Mouse (Mus musculus): ENCODE data around the gene Rasl12.

The Rasl12 gene

DNA sequence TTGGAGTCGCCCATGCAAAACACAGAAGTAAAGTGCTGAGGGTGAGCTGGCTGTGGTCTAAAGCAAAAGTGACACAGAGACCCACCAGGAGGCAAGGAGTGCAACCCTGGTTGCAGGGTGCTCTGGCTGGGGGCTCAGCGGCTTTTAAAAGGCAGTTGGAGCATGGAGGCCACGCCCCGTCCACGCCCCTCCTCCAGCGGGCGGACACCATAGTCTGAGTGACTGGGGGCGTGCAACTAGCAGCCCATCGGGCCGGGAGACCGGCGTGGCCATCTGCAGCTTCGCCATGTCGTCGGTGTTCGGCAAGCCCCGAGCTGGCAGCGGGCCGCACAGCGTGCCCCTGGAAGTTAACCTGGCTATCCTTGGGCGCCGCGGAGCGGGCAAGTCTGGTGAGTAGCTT lies at the start of gene Rasl12:
Gene Rasl12 (plus strand): TSS at position 228 of the 400 bp plus-strand sequence.
- DNase-seq (ENCODE audit: low spot score): no peak

DNA sequence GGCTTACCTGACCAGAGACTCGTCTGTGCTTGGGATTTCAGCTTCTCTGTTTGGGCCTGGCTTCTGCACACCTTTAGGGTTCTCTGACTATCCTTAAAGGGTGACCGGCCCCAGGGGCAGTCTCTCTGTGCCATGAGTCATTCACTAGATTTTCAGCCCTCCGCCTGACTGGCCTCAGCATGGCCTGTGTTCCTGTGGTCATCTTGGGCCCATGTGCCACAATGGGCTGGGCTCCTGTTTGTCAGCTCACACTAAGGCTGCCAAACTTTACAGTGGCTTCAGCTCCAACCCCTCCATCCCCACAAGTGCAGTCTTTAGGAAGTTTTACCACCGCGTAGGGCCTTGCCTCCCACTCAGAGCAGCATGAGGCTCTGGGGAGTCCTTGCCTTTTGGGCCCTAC lies 45.1 kb upstream of the Rasl12 start:
- no peak for DNase-seq (ENCODE audit: low spot score)

DNA sequence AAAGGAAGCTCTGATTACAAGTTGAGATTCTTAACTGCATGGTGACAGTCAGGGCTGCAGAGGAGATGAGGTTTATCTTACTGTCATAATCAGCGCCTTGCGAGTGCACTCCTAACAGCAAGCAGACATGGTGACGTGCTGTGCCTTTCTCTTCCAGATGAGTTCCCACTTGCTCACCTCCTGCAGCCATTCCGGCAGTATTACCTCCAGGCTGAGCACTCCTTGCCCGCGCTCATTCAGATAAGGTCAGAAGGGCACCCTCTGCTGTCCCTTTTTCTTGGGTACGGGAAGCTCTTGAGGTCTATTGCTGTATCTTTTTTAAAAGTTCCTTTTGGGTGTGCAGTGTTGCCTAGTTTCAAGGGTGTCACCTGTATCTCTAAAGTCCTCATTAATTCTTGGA lies 41.7 kb upstream of the Rasl12 start:
- no peak for DNase-seq (ENCODE audit: low spot score)

DNA sequence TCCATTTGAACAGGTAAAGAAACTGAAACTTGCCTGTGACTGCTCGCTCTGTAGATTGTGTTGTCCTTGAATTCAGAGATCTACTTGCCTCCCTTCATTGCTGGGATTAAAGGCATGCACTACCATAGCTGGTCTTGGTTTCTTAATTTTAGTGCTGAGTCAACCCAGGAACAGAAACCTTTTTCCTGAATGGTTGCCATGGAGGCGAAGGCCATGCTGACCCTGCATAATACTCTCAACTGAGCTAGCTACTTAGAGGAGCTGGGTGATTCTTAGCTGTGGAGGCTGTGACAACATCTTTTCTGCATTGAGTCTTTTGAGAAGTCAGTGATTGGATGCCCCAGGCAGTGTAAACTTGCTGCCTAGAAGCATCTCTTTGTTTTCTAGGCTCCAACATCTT lies 41.3 kb upstream of the Rasl12 start:
- DNase-seq (ENCODE audit: low spot score): no peak

DNA sequence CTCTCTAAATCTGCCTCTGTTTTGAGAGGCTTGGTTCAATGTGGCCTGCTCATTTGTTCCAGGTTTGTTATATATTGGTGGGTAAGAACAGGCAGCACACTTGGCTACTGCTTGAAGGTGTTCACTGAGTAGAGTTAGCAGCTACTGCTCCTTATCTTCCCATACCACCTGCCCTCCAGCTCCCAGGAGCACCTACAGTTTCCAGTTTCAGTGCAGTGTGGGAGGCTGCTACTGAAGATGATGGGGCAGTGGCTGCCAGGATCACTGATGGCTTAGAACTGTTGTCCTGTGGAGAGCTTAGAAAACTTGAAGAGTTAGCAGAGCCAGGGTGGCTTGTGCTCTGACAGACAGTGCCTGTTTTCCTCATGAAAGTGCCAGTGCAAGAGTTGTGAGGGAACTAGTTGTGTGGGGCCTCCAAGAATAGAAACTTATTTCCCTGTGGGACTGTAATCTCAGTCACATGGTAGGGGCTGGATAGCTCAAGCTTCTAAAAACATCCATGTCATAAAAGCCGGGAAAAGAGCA lies 39.3 kb upstream of the Rasl12 start:
- peak; percentile 29 for DNase-seq (ENCODE audit: low spot score)

DNA sequence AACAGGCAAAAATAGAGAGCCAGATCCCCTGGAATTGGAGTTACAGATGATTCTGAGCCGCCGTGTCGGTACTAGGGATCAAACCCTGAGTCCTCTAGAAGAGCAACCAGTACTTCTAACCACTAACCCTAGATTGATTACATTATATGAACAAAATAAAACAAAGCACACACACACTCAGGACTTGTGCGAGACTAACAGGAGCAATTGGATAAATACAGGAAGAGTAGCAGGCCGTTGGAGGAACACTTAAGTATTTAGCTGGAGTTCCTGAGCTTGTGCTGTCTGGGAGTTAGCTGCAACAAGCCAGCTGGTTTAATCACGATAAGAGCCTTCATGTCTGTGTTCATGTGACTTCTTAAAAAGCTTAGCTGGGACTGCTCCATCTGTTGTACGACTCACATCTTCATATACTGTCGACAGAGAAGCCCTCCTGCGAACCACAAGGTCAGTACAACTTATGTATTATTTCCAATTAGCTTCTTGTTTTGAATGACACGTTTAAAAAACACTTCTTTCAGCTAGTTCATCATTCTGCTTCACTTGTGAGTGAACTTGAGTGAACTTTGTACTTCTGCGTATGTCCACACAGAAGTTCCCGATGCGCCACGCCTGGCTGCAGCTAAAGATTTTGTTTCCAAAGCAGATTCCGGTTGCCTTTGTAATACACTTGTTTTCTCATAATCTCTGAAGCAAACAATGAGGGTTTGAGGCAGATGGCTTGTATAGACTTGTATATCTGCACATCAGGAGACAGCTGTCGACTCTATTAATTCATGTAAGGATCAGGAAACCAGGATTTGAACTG lies 37.5 kb upstream of the Rasl12 start, which contains the start of gene Ubap1l:
Gene Ubap1l (plus strand): TSS at position 401 of the 808 bp plus-strand sequence.
- DNase-seq (ENCODE audit: low spot score): no peak

DNA sequence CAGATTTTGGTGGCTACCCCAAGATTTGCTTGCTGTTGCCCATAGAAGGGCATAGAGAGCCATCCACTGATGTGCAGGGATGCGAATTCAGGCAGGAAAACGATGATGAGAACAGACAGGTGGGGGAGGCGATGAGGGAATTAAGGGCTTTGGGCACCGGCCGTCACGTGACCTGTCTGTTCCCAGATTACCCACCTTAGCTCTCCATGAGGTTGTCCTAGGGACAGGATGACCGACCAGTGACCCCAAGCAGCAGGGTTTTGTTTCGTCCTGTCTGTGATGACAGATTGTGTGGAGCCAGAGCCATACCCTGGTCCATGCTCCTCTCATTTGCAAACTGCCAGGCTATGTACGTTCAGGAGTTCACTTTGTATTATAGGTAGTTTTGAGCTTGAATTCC lies 34.6 kb upstream of the Rasl12 start:
- no peak for DNase-seq (ENCODE audit: low spot score)

DNA sequence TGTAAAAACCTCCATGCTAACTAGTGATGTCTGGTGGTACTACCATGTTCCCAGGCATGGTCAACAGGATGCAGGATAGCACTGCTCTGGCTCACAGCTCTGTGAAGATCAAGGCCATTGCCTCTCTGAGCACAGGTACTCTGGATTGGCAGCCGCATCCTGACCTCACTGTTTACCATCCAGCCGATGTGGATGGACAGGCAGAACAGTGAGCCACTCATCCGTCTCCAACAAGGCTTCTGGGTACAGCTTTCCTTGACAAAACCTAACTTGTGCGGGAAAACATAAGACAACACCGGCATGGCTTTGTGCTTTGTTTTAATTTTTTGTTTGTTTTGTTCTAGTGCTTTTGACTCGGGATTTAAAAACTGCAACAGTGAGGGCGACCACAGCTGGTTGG lies 32.6 kb upstream of the Rasl12 start:
- no peak for DNase-seq (ENCODE audit: low spot score)

DNA sequence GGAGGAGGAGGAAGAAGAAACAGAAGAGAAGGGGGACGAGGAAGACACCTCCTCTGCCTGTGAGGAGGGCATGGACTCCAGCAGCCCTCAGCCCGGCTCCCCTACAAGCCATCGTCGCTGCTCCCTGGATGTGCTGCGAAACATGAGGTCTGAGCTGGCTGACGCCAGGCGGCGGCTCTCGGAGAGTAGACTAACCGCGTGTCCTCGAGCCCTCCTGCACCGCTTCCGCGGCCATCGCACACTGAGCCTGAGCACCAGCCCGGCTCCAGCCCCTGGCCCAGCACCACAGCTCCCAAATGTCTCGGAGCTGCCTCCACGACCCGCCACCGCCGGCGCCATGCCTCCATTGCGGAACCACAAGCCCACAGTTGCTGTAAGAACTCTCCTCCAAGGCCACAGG lies 26.6 kb upstream of the Rasl12 start:
- DNase-seq (ENCODE audit: low spot score): no peak

DNA sequence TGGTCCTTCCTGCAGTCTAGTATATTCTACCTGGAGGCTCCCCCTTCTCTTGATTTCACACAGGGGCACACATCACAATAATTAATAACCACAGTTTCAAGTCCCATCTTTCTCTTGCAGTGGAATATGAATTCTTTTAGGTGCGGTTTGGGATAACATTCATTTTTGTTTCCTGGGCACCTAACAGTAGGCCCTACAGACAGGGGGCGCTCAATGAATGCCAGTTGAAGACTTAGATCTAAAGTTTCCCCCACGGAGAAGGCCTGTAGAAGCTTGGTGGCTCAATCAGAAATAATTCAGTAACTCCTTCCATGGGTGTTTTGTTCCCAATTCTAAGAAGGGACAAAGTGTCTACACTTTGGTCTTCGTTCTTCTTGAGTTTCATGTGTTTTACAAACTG lies 25.9 kb upstream of the Rasl12 start:
- peak; percentile 78 for DNase-seq (ENCODE audit: low spot score)

DNA sequence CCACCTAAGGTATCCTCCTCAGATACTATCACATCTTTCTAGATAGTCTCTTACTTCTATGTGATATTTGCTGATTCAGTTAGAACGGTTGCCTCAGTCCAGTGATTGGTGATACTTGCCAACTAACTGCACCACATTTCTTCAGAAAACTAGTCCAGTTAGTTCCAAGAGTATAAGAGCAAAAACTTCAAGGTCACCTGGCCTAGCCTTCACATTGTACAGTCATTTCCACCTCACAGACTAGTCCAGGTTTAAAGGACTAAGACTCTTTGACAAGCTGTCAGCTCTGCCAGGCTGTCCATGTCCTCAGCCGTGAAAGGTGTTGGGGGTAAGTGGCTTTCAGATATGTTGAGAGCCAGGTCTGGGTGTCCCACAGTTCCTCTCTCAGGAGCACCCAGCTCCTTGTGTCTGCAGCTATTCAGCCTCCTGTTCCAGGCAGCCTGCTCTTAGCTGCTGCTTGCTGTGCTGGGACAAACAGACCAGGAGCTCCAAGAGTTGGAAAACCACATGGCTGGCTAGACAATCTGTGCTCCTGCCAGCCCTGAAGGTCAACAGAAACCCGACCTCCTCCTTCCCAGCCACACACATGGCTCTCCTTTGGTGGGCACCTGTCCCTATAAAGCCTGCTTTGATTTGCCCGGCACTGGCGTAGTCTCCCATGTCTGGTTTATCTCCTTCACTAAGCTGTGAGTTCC lies 23.7 kb upstream of the Rasl12 start:
- DNase-seq (ENCODE audit: low spot score): peak; percentile 51

DNA sequence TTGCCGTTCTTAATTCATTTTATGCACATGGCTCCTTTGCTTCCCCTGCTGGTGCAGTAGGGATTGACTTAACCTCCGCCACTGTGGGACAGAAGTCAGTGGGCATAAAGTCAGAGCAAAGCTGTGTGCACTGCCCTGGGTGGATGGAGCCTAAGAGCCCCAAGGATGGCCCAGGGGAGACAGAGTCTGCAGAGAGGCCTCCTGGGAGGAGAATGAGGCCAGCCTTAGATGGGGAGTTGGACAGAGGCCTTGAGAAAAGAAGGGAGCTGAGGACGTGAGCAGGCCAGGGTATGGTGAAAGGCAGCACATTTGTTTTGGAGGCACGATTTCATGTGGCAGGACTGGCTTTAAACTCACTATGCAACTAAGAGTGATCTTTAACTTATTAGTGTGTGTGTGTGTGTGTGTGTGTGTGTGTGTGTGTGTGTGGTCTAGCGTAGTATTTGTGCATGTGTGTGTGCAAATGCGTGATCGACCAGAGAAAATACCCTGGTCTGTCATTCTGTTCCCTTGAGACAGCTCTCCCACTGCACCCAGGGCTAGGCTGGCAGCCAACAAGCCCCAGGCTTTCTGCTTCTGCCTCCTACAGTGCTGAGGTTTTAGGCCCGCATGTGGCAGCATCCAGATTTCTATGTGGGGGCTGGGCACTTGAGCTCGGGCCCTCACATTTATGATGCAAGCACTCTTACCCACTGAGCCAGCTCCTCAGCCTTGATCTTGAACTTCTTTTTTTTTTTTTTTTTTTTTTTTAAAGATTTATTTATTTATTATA lies 23.0 kb upstream of the Rasl12 start:
- peak; percentile 88 for DNase-seq (ENCODE audit: low spot score)

DNA sequence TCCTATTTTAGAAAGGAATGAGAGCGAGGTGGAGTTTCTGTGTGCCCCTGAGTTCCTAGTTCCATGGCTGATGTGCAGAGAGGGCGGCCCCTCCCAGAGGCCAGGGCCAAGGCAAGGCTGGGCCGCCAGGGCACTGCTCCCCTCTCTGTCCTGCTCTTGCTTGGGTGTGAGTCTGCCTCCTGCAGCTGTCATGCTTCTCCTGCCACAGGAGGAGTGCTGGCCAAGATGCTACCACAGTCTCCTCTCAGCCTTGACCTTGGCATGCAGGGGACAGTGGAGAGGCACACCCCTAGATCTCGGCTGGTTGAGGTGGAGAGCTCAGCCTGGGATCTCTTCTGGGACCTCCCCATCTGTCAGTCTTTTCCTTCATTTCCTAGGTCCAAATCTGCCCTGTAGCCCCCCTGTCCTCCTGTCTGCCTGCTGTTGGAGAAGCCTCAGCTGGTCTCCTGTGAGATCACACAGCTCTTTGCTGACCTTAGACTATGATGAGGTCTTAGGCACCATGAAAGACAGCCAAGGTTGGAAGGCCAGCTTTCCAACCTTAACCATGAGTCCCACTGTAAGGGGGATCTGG lies 17.2 kb upstream of the Rasl12 start:
- DNase-seq (ENCODE audit: low spot score): no peak

DNA sequence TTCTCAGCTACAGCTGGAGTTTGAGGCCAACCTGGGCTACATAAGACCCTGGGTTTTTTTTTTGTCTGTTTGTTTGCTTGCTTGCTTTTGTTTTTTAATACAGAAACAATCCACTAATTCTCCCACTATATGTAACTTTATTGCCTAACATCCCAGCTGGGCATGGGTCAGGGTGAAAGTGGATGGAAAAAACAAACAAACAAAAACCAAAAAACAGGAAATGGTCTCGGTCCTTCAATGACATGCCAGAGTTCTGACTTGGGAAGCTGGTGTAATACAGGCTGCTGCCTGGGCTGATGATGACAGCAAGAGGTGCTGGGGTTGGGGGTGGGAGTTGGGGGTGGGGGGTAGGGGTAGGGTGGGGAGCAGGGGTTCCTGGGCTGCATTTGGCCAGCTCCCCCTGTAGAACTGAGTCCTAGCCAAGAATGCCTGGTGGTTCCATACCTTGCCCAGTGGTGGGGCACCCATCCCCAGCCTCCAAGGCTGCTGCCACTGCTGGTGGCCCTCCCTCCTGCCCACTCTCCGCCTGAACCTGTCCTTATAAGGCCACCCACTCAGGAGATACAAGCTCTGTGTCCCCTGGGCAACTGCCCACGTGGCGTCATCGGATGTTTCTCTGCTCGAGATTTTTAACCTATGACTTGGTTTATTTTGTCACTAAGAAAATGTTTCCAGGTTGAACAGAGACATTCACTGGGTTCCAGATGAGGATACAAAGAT lies 16.1 kb upstream of the Rasl12 start:
- DNase-seq (ENCODE audit: low spot score): peak; percentile 81

DNA sequence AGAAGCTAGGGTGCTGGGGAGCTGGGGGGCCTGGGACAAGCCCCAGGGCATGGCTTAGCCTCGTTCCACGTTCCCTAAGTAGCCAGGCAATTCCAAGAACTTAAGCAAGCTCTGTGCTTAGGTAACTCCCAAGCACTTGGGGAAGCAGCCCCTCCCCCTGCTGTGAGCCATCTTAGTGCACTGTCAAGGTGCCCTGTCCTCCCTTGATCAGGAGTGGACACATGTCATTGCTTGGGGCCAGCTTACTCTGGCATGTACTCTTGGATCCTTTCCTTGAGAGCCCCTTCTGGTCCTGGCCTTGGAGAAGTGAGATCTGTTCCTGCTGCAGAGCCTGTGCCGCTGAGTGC lies 15.6 kb upstream of the Rasl12 start:
- peak; percentile 68 for DNase-seq (ENCODE audit: low spot score)

DNA sequence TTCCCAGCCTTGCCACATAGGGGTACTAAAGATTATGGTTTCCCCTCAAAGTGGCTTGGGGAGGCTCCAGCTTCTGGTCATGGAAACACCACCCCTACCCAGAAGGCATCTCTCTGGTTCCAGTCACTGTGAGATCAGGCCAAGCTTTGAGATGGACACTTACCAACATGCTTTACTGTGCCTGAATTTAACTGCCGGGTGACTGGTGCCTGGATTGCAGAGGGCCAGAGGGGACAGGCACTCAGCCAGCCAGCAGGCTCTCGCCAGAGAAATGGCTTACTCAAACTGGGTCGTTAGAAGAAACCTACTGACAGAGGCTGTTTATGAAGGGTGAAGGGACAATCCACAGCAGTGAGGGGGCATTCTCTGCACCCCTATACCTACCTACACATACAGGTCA lies 14.0 kb upstream of the Rasl12 start:
- peak; percentile 89 for DNase-seq (ENCODE audit: low spot score)

DNA sequence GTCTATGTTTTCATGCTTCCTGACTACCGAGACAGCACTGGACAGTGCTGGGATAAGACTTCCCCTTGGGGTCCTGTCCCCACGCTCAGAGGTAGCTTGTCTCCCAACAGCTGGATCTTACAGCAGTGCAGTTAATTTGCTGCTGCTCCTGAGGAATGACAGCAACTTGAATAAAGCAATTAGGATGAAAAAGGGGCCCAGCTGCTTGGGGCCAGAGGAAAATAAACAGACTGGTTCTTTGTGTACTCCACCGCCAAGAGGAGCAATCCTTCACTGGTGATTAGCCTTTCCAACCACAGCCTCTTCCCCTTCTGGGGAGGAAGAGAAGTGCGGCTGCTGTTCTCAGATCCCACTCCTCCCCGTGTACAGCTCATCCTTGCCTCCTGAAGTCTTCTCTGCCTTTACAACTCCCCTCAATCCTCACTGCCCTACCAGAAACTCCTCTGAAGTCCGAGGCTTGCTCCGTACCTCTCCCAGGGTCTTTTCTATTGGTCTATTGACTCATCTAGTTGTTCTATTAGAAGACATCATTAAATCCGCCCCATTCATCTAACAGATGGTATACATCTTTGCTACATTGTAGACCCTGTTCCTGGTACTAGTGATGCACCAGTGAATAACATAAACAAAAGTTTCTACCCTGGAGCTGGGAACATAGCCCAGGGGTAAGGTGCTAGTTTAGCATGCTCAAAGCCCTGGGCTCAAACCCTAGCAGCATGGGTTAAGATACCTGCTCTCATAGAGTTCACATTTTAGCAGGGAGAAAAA lies 11.7 kb upstream of the Rasl12 start:
- DNase-seq (ENCODE audit: low spot score): no peak

DNA sequence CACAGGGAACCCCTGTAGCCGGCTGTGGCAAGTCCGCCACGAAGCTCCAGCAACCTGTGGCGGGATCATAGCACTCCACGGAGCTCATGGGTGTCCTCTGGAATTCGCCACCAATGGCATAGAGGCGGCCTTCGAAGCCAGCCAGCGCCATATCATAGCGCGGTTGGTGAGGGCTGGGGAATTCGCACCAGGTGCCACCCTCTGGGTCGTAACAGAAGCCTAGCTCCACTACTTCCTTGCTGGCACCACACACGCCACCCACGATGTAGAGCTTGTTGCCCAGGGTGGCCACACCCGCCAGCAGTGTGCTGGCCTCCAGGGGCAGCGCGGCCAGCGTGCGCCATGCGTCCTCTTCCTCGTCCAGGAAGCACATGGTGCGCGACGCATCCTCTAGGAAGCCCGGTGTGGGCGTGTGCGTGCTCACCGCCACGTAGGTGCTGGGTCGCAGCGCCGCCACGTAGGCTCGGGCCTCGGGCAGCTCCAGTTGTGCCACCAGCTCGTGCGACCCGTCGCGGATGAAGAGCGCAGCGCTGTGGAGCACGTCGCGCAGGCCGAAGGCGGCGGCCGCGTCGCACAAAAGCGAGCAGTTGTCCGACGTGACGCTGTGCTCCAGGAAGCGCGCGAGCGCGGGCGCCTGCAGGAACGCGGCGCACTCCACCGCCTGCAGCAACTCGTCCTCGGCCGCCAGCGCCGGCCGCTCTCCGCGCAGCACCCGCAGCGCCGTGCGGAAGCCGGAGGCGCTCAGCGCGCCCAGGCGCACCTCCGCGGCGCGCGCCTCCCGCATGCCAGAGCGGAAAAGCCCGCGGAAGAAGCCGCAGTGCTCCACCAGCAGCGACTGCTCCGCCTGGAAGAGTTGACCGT lies 7.3 kb upstream of the Rasl12 start:
- no peak for DNase-seq (ENCODE audit: low spot score)

DNA sequence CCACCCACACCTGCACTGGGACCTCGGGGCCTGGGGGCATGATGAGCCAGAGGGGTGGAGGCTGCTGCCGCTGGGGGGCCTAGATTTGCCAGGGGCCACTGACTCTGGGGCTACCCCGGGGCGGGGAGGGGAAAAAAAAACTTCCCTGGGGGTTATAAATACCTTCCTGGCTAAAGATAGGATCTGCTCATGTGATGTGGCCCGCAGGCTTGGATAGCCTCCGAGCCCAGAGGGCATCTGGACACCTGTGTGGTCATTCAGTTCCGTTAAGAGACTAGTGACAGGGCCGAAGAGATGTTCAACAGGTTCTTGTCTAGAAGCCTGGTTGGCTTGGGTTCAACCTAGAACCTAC lies 6.7 kb upstream of the Rasl12 start, which contains the start of gene Kbtbd13:
Gene Kbtbd13 (minus strand): TSS at position 40 of the 352 bp plus-strand sequence.
- no peak for DNase-seq (ENCODE audit: low spot score)

Data from adipocyte (in vitro differentiated cells).